Comparison of ENCODE assay signal across 8 mouse cellular contexts in the genomic region with DNA sequence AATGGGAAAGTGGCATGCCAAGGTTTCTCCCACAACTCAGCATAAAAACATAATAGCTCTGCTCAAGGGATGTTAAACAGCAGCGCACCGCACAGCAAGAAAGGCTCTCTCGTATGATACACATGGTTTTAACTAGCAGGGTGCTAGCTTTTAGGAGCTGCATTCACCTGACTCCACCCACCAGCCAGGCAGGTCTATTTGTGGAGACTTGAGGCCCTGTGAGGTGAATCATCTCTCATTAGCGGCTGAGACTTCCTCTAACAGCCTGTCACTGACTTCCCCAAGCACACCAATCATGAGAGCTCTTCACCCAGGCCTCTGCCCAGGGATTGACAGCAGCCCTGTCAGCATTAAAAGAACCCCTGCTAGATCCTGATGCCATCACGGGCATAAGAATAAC.
DNase-seq lines count a peak whose midpoint lies in the region; ATAC-seq lines count a peak whose summit lies in the region.

No protein-coding gene starts in this region.

- peak; percentile 34 for DNase-seq in layer of hippocampus, adult 9-11 months
- DNase-seq in layer of hippocampus, adult 9-10 months (ENCODE audit: low spot score), result no peak
- peak; percentile 89 for DNase-seq in brain, adult 2 months (ENCODE audit: low read depth, low spot score)
- peak; percentile 41 for DNase-seq in induced T-regulatory cell, adult 2 months (ENCODE audit: low read depth)
- DNase-seq in right cerebral cortex, postnatal 10 days (ENCODE audit: low spot score in 2 of 2), result peak; percentile 51 to 63
- DNase-seq in kidney, adult 18-20 months, result no peak
- DNase-seq in embryo, embryonic 11 days, result no peak

- no peak for ATAC-seq in erythroblast, adult 5-6 weeks (replicated peaks; ENCODE audit: low FRiP score, poor library complexity, severe bottlenecking)

Comparison
In these comparisons a context has a peak if more than half of its experiments do, and no peak if none do; other contexts are left out.
1. DNase-seq: peak in layer of hippocampus, adult 9-11 months (single experiment), brain, adult 2 months (single experiment), induced T-regulatory cell, adult 2 months (single experiment) and right cerebral cortex, postnatal 10 days (2 of 2); none in layer of hippocampus, adult 9-10 months (single experiment), kidney, adult 18-20 months (single experiment) and embryo, embryonic 11 days (single experiment).